Mouse (Mus musculus) c-Kit-positive CD71-positive TER-119-positive erythroid progenitor cells, embryonic 14.5 days (primary cell): ENCODE measurements around the gene 4632433K11Rik.
"Not testable (repeated sequence)": the region's sequence is repeated elsewhere in the genome, so short reads cannot be mapped to it uniquely, and the experiment has no call there.

ENCODE experiments used
- DNase-seq: peaks from one replicate; pipeline ENCODE4 v3.0.0-alpha.2; 2013; ENCODE audit warnings: low spot score

Gene 4632433K11Rik

DNA sequence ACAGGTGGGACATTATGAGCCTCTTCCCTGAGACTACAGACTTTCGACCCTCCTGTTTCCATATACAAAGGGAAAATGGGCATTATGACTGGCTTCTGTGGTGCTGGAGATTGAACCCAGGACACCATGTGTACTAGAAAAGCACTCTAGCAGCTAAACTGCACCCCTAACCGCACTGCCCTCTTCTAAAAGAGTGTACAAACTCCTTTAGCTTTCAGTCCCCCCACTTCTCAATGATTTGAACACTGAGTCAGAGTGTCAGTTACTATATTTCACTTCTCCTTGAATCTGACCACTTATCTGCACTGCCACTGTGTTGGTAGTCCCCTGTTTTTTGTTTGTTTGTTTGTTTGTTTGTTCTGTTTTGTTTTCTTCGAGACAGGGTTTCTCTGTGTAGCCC, at the start of gene 4632433K11Rik:
Gene 4632433K11Rik (plus strand): TSS at position 301 of the 400 bp plus-strand sequence.
- DNase-seq, result no peak

DNA sequence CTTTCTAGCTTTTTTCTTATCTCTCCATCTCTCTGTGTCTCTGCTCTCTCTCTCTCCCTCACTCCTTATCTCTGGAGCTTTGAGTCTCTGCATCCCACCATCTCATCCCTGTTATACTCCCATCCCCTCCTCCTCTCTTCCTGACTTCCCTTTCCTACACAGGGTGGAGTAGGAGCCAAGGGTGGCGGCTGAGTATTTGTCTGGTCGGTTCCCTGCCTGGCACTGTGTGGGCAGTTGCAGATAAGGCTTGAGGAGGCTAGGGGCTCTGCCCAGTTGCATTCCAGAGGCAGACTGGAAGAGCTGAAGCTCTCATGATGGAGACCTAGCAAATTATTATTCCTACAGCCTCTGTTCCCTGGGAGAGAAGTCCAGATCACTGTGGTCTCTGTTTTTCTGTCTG, 45.7 kb upstream of the 4632433K11Rik start:
- DNase-seq, result no peak

DNA sequence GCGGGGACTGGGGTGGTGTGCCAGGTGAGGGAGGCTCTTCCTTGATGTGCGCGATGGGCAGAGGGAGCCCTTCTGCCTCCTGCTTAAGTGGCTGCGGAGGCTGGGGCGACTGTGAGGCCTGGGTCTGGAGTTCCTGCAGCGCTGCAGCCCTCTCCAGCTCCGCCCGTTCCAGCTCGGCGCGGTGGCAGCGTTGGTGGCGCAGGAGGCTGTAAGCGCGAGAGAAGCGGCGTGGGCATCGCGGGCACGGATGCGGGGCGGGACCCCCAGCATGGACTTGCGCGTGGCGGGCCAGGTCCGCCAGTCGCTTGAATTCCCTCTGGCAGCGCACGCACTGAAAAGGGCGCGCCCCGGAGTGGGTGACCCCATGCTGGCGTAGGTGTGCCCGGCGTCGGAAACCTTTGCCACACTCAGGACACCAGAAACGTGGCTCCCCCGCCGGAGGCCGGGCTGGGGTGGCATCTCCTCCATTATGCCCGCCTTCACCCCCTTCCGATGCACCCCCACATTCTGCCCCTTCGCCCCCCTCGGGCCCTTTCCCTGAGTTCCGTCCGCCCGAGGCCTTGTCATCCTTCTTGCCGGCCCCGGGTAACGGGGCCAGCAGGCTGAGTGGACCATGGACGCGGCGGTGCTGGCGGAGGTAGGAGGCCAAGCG, 40.4 kb upstream of the 4632433K11Rik start:
- DNase-seq, result no peak

DNA sequence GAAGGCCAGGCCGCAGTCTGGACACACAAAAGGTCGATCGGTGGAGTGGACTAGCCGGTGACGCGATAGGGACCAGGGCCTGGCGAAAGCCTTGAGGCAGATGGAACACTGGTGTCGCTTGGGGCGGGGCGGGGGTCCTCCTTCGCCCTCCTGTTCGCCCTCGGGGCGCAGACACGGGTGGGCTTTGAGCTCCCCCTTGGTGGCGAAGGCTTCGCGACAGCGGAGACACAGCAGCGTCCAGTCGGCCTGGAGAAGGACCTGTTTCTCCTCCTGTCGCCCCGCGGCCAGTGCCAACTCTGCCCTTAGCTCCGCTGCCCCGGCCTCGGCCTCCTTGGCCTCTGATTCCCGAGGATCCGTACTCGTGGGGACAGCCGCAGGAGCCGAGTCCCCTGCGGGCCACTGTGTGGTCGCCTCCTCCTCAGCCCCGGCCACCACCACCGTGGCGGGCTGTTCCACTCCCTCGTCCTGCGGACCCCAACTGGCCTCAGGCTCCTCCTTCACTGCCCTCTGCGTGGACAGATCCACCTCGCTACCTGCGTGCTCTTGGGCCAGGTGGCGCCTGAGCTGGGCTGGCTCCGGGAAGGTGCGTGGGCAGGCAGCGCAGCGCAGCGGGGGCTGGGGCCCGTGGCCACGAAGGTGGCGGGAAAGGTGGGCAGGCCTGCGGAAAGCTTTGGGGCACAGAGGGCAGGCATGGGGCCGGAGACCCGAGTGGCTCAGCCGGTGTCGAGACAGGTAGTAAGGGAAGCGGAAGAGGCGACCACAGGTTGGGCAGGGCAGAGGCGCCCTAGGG, 39.7 kb upstream of the 4632433K11Rik start:
- no peak for DNase-seq

DNA sequence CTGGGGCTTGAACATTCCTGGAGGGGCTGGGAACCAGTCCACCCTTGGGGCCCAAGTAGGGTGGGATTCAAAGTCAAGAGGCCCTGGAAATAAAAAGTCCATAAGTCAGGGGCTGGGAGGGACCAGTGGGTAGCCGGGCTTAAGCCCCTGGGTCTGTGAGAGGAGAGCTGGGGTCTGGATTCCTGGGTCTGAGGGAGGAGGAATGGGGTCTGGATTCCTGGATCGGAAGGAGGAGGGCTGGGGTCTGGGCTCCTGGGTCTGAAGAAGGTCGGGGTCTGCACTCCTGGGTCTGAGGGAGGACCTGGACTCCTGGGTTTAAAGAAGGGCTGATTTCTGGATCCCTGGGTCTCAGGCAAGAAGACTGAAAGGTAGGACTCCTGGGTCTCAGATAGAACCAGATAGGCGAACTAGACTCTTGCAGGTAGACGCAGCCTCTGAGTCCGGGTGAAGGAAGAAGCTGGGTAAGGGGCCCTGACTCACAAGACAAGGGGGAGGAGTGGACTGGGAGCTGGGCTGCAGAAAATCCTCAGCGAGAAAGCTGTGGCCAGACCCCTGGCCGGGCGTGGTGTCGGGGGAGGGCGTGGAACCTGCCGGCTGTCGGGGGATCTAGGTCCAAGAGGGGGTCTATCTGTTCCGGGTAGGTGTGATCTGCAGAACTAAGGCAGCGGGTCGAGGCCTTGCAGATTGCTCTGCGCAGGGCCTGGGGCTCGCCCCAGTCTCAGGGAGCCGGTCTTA, 38.5 kb upstream of the 4632433K11Rik start:
- DNase-seq, result no peak

DNA sequence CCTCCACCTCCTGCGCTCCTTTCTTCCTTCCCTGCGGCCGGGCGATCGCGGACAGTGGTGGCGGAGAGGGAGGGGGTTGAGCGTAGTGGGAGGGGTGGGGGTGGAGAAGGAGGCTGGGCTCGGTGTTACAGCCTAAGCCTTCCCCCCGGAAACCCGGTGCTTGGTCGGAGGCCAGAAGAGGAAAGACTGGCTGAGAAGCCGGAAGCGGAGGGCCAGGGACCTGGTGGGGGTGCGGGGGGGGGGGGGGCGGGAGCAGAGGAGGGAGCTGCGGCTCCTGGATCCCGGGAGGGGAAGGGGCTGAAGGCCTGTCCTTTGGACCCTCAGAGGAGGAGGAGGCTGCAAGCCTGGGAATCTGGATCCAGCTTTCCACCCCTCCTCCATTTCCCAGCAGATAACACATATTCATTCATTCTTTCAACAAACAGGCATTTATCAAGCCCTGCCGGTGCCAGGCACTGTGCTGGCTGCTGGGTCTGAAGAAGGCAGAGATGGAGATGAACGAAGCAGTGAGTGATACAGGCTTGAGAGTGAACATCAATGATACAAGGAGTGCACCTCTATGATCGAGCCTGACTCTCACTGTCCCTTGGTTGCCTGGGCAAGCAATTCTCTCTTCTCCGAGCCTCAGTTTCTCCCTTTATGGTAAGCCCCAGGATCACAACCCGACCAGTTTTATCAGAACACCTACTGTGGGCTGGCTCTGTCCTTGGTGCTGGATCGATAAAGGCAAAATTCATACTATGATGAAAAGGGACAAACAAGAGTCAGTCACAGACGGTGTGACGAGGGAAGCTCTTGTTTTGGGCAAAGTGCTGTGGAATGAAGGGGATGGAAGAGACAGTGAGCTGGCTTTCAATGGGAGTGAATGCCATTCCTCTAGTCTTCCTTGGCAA, 37.7 kb upstream of the 4632433K11Rik start, which contains the start of gene Zfp579:
Gene Zfp579 (minus strand): TSS at position 156 of the 893 bp plus-strand sequence.
- DNase-seq, result no peak

DNA sequence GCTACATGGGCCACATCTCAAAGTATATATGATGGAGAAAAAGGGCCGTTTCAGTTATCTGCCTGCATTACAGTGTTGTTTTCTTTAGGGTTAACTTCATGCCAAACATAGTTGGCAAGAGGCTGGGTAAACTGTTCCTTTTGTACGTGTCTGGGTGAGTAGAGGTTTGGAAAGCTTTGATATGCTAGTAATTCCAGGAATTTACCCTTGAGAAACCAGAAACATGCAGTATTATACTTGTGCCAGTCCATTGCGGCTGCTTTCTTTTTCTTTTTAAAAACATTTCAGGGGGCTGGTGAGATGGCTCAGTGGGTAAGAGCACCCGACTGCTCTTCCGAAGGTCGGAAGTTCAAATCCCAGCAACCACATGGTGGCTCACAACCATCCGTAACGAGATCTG, 37.0 kb upstream of the 4632433K11Rik start:
- DNase-seq, result no peak

DNA sequence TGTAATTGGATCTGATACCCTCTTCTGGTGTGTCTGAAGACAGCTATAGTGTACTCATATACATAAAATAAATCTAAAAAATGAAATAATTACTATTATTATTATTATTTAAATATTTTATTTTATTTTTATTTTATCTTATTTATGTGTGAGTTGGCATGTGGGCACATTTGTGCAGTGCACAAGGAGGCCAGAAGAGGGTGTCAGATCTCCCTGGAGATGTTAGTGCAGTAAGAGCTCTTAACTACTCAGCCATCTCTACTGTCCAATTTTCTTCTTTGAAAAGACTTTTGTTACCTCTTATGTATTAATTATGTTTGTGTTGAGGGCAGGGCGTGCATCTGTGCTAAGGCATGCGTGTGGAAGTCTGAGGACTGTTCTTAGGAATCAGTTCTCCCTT, 34.0 kb upstream of the 4632433K11Rik start:
- DNase-seq, result no peak

DNA sequence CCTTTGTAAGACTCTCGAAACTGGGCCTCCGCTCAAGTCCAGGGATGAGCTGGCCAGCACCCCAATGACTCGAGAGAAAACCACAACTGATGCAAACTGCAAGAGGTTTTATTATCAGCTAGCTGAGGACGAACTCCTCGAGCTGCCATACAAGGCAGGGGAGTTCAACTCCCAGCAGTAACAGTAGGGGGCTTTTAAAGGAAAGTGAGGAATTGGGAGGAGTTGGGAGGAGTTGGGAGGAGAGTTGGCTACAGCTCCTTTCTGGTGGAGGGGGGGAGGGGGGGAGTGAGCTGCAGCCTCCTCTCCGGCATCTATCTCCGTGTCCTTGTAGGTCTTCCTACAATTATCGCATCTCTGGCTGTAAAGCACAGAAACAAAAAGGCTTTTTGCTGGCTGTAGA, 31.0 kb upstream of the 4632433K11Rik start:
- DNase-seq, result not testable (repeated sequence)

DNA sequence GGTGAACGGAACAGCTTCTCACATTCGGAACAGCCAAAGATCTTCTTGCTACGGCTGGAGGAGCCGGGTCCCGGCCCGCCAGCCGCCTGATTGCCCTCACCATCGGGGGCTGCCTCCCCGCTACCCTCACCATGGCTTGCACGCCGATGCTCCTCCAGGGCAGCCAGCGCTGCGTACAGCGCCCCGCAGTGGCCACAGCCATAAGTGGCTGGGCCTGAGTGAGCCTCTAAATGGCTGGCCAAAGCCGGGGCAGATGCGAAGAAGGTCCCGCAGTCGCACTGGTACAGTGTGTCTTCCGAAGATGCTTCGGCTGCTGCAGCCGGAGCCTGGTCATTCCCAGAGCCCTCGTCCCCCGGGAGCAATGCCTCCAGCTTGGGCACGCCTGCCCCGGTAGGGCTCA, 25.7 kb upstream of the 4632433K11Rik start:
- no peak for DNase-seq

DNA sequence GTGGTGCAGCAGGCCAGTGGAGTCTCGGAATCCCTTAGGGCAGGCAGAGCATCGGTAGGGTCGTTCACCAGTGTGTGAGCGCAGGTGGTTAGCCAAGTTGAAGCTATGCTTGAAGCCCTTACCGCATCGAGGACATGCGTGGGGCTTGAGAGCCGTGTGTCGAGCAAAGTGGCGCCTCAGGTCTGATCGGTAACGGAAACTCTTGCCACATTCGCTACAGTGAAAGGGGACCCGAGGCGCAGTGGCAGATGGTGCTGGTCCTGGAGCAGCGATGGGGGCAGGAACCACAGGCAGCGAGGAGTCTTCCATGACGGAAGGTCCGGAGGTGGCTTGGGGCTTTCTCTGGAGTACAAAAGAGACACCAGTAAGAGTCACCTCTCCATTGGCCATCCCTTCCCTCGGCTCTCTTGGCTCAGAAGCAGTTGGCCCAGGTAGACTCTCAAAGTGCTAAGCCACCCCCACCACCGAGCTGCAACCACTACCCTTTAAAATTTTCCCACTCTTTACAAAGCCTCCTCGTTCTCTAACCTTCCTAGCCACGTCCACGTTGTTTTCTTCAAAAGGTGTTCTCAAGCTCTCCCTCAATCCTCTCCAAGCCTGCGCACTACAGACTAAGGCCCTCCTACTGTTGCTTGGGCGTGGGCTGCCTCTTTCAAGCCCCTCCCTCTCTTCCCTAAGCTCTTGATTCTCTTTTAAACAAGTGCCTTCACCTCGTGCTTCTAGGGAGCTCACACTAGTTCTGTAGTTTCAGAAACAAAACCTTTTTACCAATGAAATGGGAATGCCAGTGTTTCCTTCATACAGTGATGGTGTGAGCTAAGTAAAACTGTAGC, 21.0 kb upstream of the 4632433K11Rik start:
- no peak for DNase-seq

DNA sequence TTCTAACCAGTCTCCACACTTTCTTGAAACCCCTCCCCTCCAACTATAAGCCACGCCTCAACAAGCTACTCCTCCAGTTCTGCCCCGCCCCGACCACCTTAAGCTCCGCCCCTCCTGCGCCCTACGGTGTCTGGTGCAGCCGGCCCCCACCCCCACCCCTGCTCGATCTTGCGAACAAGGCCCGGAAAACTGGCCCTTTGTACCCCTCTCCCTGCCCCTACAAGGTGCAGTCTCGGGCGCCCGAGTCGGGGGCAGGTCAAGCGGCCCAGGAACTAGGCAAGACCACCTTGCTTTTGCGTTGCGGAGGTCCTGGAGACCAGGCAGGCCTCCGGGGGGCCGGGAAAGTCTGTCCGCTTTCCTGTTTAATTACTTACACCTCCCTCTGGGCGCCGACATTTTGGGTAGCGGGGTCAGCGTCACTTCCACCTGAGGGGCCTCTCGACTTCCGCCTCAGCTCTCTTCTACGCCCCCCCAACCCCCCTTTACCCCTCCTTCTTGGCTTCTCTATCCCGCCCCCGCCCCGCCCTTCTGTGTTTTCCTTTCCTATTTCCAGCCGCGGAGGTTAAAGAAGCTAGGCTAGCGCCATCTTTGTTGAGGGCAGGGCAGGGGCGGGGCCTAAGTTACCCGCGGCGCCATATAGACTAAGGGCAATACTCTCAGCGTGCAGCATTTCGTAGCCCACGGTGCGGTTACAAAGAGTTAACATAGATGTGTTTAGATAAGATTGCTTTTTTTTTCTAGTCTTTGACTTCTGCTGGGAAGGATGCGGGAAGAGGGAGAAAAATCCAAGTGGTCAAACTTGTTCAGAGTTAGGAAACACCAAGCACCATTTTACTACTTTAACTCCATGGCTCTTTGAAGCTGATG, 19.4 kb upstream of the 4632433K11Rik start, which contains the start of the genes Zfp524 and Fiz1:
Gene Zfp524 (plus strand): TSS at position 165 of the 867 bp plus-strand sequence.
Gene Fiz1 (minus strand): TSS at position 447 of the 867 bp plus-strand sequence.
- peak; percentile 99 for DNase-seq

DNA sequence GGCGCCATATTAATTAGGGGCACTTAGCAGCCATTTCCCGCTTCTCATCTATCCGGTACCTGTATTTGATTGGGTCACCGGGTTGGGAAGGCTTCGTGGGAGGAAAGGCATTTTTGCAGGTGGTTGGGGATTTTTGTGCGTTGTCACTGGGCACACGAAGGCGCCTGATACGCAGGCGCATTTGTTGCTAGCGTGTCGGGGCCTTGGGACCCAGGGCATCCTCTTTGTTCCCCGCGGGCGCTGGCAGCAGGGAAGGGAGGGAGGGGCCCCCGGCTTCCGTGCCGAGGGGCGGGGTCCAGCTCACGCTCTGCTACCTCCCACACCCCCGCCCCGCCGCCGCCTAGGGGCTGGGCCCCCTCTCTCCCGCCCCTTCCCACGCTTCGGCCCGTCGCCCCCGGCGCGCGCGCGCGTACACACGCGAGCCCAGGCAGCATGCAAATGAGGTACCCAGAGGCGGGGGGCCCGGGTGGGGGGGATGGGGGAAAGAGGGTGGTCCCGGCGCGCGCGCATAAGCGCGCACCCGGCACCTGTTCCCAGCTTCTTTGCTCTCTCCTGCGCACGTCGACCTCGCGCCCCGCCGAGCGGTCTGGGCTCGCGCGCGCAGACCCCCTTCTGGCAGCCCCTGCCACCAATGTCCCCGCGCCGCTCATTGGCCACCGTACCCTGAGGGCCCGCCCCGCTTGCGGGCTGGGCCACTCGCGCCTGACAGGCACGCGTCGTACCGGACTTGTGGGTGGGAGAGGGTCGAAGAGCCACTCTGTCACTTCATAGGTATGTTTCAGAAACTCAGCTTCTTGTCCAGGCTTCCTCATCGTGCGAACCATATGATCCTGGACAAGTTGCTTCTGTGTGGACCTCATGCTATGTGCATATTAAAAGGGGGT, 18.6 kb upstream of the 4632433K11Rik start, which contains the start of gene Gm44973:
Gene Gm44973 (plus strand): TSS at position 379 of the 884 bp plus-strand sequence.
- DNase-seq, result peak; percentile 93

DNA sequence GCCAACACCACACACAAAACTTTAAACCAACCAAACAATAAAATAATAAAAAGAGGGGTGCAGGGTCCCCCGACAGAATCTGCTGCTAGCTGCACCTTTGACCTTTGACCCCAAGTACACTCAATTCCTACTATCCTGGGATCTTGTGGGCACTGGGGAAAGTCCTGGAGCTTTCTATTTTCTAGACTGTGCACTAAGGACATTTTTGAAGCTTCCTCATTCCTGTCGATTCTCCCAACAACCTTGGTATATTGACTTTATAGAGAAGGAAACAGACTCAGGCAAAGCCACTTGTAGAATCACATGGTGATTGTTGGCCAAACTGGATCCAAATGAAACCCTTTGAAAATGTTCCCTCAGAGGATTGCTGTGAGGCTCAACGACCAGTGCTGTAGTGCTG, 17.9 kb upstream of the 4632433K11Rik start:
- DNase-seq, result no peak

DNA sequence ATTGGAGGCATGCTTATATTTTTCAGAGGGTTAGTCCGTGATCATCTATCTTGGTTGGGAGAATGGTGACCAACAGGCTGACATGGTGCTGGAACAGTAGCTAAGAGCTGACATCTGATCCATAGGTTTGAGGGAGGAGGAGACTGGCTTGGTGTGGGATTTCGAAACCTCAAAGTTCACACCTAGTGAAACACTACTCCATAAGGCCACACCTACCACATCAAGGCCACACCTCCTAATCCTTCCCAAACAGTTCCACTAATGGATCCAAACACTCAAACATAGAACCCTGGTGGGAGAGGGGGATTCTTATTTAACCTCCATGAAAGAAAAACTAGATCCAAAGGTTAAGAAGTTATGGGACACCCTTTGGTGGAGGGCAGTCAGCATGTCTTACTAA, 17.0 kb upstream of the 4632433K11Rik start:
- no peak for DNase-seq

DNA sequence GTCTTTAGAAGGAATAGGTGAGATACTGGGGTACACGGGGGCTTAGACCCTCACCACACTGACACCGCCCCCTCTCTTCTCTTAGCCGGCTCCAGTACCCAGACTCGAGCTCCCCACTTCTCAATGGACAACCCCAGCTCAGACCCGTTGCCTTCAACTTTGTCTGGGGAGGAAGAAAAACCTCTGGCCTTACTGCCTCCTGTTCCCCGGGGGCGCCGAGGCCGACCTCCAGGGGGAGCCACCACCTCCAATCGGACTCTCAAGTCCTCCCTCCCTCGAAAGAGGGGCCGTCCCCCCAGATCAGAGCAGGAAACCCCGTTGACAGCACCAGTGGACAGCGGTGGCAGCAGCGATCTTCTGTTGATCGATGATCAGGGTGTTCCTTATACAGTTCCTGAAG, 16.6 kb upstream of the 4632433K11Rik start:
- DNase-seq, result no peak

DNA sequence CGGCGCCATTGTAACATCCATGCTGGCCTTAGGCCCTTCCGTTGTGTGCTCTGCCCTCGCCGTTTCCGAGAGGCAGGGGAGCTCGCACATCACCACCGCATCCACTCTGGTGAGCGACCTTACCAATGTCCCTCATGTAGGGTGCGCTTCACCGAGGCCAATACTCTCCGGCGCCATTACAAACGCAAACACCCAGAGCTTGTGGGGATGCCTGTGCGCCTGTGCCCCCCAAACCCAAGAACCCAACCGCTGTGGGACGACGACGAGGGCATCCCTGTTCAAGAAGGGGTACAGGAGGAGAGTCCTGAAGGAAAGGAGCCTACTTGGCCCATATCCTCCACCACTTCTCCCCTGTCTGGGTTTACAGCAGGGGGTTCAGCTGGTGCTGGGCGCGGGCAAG, 16.0 kb upstream of the 4632433K11Rik start:
- no peak for DNase-seq

DNA sequence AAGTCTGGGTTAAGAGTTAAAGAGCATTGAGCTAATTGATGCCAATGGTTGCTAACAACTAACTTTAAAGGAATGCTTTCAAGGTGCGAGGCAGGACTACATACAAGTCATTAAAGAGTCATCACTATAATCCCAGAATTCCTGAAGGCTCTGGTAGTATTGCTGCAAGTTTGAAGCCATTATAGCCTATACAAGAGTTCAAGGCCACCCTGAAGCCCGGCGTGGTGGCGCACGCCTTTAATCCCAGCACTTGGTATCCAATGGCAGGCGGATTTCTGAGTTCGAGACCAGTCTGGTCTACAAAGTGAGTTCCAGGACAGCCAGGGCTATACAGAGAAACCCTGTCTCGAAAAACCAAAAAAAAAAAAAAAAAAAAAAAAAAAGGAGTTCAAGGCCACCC, 14.3 kb upstream of the 4632433K11Rik start:
- DNase-seq, result not testable (repeated sequence)
